Mouse (Mus musculus): ENCODE results near the gene Wscd1. TPM values are rescaled to one million over a fixed set of nuclear protein-coding genes. Genes with fewer than 3 reads are reported as not detected.

Gene Wscd1
- polyA plus RNA-seq (2014; fragmentation: Nextera tagmentation; extraction: Ambion mirVana): 62.7 and 67.1 TPM in 2 replicates

DNA sequence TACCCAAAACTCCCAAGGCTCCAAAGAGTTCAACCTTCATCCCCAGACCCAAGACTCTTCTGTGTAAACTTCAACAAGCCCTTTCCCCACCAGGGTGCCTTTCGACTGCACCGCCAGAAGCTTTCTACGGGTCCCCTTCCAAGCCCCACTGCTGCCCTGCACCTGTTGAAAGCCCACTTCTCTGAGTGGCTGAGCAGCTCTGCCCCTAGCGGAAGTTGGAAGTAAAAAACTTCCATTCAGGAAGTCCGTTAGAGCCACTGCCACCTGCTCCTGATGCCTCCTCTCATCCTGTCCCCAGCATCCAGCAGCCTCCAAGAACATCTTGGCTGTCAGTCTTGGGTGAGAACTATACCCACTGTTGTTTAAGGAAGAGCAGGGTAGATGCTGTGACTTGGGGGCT lies at the start of gene Wscd1:
Wscd1 (plus strand) TSS at position 250 of the 400 bp plus-strand sequence.
- ATAC-seq (ENCODE audit: low FRiP score, low TSS enrichment): no peak
- under 1% methylated on average over 5 of the region's 5 CpGs for WGBS
- peaks cover 34% of the 10 kb centered on the region for H3K4me1 ChIP-seq (ENCODE audit: control insufficient read depth, insufficient read depth, low read length)

GRCm38 (mm10) chr11:71728066-71728465 lies 21.7 kb upstream of the Wscd1 start:
- H3K4me1 ChIP-seq (ENCODE audit: control insufficient read depth, insufficient read depth, low read length): no peaks in the 10 kb centered on the region
- no peaks in the 10 kb centered on the region for H3K27me3 ChIP-seq (ENCODE audit: control insufficient read depth, insufficient read depth, low read length)
- H3K9ac ChIP-seq (replicated peaks; ENCODE audit: low read length): no peak overlapping the region
- no peaks in the 10 kb centered on the region for H3K9me3 ChIP-seq (ENCODE audit: control insufficient read depth, low read length)
- H3K4me3 ChIP-seq (replicated peaks; ENCODE audit: low read depth, low read length): no peak overlapping the region
- no peak overlapping the region for H3K4me2 ChIP-seq (ENCODE audit: low read length)
- no peak overlapping the region for H3K27ac ChIP-seq (replicated peaks; ENCODE audit: low read depth, low read length)
- 88% methylated on average over 3 of the region's 3 CpGs for WGBS
- no peak for ATAC-seq (ENCODE audit: low FRiP score, low TSS enrichment)
- H3K36me3 ChIP-seq (ENCODE audit: control insufficient read depth, insufficient read depth, low read length): no peaks in the 10 kb centered on the region
- DNase-seq: no peak

More for the DNA sequence above, at the start of gene Wscd1:
- H3K36me3 ChIP-seq (ENCODE audit: control insufficient read depth, insufficient read depth, low read length): no peaks in the 10 kb centered on the region
- no peaks in the 10 kb centered on the region for H3K9me3 ChIP-seq (ENCODE audit: control insufficient read depth, low read length)
- peak; percentile 84 for DNase-seq
- no peaks in the 10 kb centered on the region for H3K27me3 ChIP-seq (ENCODE audit: control insufficient read depth, insufficient read depth, low read length)
- H3K4me3 ChIP-seq (replicated peaks; ENCODE audit: low read depth, low read length): peak within 1 kb of the TSS; percentile 93
- peak within 1 kb of the TSS; percentile 85 for H3K27ac ChIP-seq (replicated peaks; ENCODE audit: low read depth, low read length)
- peak within 1 kb of the TSS; percentile 84 for H3K9ac ChIP-seq (replicated peaks; ENCODE audit: low read length)
- peak within 1 kb of the TSS; percentile 78 for H3K4me2 ChIP-seq (ENCODE audit: low read length)

DNA sequence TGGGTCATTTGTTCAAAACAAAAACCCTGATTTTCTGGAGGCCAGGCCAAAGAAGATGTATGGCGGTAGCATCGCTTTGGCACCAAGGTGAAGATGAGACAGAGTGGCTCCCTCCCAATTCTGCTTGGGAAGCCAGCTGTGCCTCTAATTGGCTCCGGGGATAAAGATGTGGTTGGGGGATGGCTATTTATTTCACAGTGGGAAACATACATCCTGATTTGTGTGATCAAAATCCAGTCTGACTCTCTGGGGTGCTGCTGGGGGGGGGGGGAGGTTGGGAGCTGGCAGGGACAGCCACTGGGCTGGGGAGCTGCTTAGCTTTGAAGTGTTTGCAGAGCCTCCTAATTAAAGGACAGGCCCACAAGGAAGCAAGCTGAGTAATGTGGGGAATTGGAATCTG lies 20.4 kb upstream of the Wscd1 start:
- Histone ChIP-seq H3K27ac (replicated peaks; ENCODE audit: low read depth, low read length) (no peak overlapping the region), H3K4me3 (replicated peaks; ENCODE audit: low read depth, low read length) (no peak overlapping the region), H3K9ac (replicated peaks; ENCODE audit: low read length) (no peak overlapping the region), H3K4me1 (ENCODE audit: control insufficient read depth, insufficient read depth, low read length) (no peaks in the 10 kb centered on the region), H3K9me3 (ENCODE audit: control insufficient read depth, low read length) (no peaks in the 10 kb centered on the region), H3K4me2 (ENCODE audit: low read length) (no peak overlapping the region), H3K27me3 (ENCODE audit: control insufficient read depth, insufficient read depth, low read length) (no peaks in the 10 kb centered on the region), H3K36me3 (ENCODE audit: control insufficient read depth, insufficient read depth, low read length) (no peaks in the 10 kb centered on the region)
- DNase-seq (peak; percentile 52), ATAC-seq (ENCODE audit: low FRiP score, low TSS enrichment) (peak; percentile 24; the same call in 1 of the 2 replicates)
- WGBS: 30% methylated on average over 3 of the region's 3 CpGs

- Histone ChIP-seq H3K4me3 (replicated peaks; ENCODE audit: low read depth, low read length) (no peak overlapping the region), H3K9me3 (ENCODE audit: control insufficient read depth, low read length) (no peaks in the 10 kb centered on the region), H3K27me3 (ENCODE audit: control insufficient read depth, insufficient read depth, low read length) (no peaks in the 10 kb centered on the region), H3K36me3 (ENCODE audit: control insufficient read depth, insufficient read depth, low read length) (no peaks in the 10 kb centered on the region), H3K9ac (replicated peaks; ENCODE audit: low read length) (no peak overlapping the region), H3K27ac (replicated peaks; ENCODE audit: low read depth, low read length) (no peak overlapping the region), H3K4me1 (ENCODE audit: control insufficient read depth, insufficient read depth, low read length) (peaks cover 8% of the 10 kb centered on the region), H3K4me2 (ENCODE audit: low read length) (no peak overlapping the region)
- ATAC-seq (ENCODE audit: low FRiP score, low TSS enrichment) (no peak), DNase-seq (no peak)
- WGBS: 72% methylated on average over 4 of the region's 4 CpGs
Measured at GRCm38 (mm10) chr11:71733771-71734170, 15.9 kb upstream of the Wscd1 start.

- Histone ChIP-seq H3K9ac (replicated peaks; ENCODE audit: low read length) (no peak overlapping the region), H3K4me2 (ENCODE audit: low read length) (no peak overlapping the region), H3K4me3 (replicated peaks; ENCODE audit: low read depth, low read length) (no peak overlapping the region), H3K27me3 (ENCODE audit: control insufficient read depth, insufficient read depth, low read length) (no peaks in the 10 kb centered on the region), H3K27ac (replicated peaks; ENCODE audit: low read depth, low read length) (no peak overlapping the region), H3K36me3 (ENCODE audit: control insufficient read depth, insufficient read depth, low read length) (no peaks in the 10 kb centered on the region), H3K4me1 (ENCODE audit: control insufficient read depth, insufficient read depth, low read length) (peaks cover 13% of the 10 kb centered on the region), H3K9me3 (ENCODE audit: control insufficient read depth, low read length) (no peaks in the 10 kb centered on the region)
- 28% methylated on average over 5 of the region's 5 CpGs for WGBS
- DNase-seq: peak; percentile 67
- ATAC-seq (ENCODE audit: low FRiP score, low TSS enrichment): no peak
Measured at GRCm38 (mm10) chr11:71737106-71737505, 12.6 kb upstream of the Wscd1 start.

DNA sequence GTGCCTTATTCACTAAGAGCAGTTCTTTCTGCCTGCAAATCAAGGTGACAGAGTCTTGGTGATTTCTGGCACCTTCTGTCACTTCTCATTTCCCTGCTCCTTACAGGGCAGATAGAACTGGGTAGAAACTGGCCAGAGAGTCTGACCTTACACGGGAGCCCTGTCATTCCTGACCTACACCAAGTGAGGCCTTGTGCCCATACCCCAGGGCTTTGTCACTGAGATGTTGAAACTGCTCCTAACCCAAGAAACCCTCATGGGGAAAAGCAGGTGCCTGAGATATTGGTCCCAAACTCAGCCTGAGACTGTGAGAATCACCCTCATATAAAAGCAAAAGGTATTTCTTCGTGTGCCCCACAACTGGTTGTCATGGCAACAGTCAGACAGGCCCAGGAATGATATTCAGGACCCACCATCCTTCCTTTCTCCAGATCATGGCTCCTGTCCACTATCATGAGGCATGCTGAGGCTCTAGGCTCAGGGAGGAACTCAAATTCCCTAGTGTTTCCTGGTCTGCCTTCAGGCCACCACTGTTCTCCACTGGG lies 11.1 kb upstream of the Wscd1 start:
- H3K9ac ChIP-seq (replicated peaks; ENCODE audit: low read length): no peak overlapping the region
- DNase-seq (peak; percentile 68), ATAC-seq (ENCODE audit: low FRiP score, low TSS enrichment) (no peak)
- H3K4me1 ChIP-seq (ENCODE audit: control insufficient read depth, insufficient read depth, low read length): peaks cover 13% of the 10 kb centered on the region
- no peak overlapping the region for H3K4me3 ChIP-seq (replicated peaks; ENCODE audit: low read depth, low read length)
- H3K27ac ChIP-seq (replicated peaks; ENCODE audit: low read depth, low read length): no peak overlapping the region
- H3K27me3 ChIP-seq (ENCODE audit: control insufficient read depth, insufficient read depth, low read length): no peaks in the 10 kb centered on the region
- no peaks in the 10 kb centered on the region for H3K9me3 ChIP-seq (ENCODE audit: control insufficient read depth, low read length)
- no peaks in the 10 kb centered on the region for H3K36me3 ChIP-seq (ENCODE audit: control insufficient read depth, insufficient read depth, low read length)
- 32% methylated on average over 2 of the region's 2 CpGs for WGBS
- no peak overlapping the region for H3K4me2 ChIP-seq (ENCODE audit: low read length)

DNA sequence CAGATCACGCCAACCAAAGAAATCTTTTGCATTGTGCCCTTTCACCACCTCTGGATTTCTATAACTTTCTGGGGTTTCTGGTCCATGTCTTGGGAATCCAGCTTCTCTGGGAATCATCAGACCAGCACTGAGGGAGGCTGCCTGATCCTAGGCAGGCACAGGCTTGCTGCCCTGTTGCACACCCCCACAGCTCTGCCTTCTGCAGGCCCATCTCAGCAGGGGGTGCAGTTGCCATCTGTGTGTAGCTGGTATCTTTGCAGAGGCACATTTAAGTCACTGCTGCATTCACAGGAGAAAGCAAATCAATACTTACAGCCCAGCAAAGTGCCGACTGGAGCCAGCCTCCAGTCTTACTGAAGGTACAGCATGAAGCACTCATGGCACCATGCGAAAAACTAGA lies 3.8 kb upstream of the Wscd1 start:
- no peak for DNase-seq
- Histone ChIP-seq H3K27ac (replicated peaks; ENCODE audit: low read depth, low read length) (no peak overlapping the region), H3K9me3 (ENCODE audit: control insufficient read depth, low read length) (no peaks in the 10 kb centered on the region), H3K27me3 (ENCODE audit: control insufficient read depth, insufficient read depth, low read length) (no peaks in the 10 kb centered on the region), H3K36me3 (ENCODE audit: control insufficient read depth, insufficient read depth, low read length) (no peaks in the 10 kb centered on the region), H3K4me3 (replicated peaks; ENCODE audit: low read depth, low read length) (no peak overlapping the region), H3K4me2 (ENCODE audit: low read length) (no peak overlapping the region), H3K9ac (replicated peaks; ENCODE audit: low read length) (no peak overlapping the region), H3K4me1 (ENCODE audit: control insufficient read depth, insufficient read depth, low read length) (peaks cover 8% of the 10 kb centered on the region)
- ATAC-seq (ENCODE audit: low FRiP score, low TSS enrichment): no peak
- 87% methylated on average over 3 of the region's 3 CpGs for WGBS

DNA sequence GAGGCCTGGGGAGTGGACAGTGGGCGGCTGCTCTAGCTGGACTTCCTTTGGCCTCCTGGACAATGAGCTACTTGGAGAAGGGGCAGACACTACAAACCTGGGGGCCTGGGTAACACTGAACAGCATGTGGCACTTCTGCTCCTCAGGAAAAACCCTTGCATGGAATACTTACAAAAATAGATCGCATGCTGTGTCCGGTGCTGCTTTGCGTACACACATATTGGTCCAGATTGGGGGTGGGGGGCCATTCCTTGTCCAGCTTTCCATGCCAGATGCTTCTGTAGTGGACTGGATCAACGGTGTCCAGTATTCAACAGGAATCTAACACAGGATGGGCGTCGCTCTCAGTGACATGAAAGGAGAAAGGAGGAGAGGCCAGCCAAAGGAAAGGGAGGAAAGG lies 2.0 kb upstream of the Wscd1 start:
- no peaks in the 10 kb centered on the region for H3K9me3 ChIP-seq (ENCODE audit: control insufficient read depth, low read length)
- no peaks in the 10 kb centered on the region for H3K27me3 ChIP-seq (ENCODE audit: control insufficient read depth, insufficient read depth, low read length)
- WGBS: 69% methylated on average over 7 of the region's 7 CpGs
- H3K27ac ChIP-seq (replicated peaks; ENCODE audit: low read depth, low read length): no peak overlapping the region
- no peak overlapping the region for H3K4me2 ChIP-seq (ENCODE audit: low read length)
- no peak for ATAC-seq (ENCODE audit: low FRiP score, low TSS enrichment)
- H3K9ac ChIP-seq (replicated peaks; ENCODE audit: low read length): no peak overlapping the region
- H3K36me3 ChIP-seq (ENCODE audit: control insufficient read depth, insufficient read depth, low read length): no peaks in the 10 kb centered on the region
- peaks cover 15% of the 10 kb centered on the region for H3K4me1 ChIP-seq (ENCODE audit: control insufficient read depth, insufficient read depth, low read length)
- no peak overlapping the region for H3K4me3 ChIP-seq (replicated peaks; ENCODE audit: low read depth, low read length)
- no peak for DNase-seq

GRCm38 (mm10) chr11:71750534-71751173 lies 934 bp downstream of the Wscd1 start:
- DNase-seq (peak; percentile 92), ATAC-seq (ENCODE audit: low FRiP score, low TSS enrichment) (peak; percentile 92)
- H3K4me2 ChIP-seq (ENCODE audit: low read length): peak overlapping the region; percentile 78
- H3K27me3 ChIP-seq (ENCODE audit: control insufficient read depth, insufficient read depth, low read length): no peaks in the 10 kb centered on the region
- H3K27ac ChIP-seq (replicated peaks; ENCODE audit: low read depth, low read length): peak overlapping the region; percentile 85
- H3K4me1 ChIP-seq (ENCODE audit: control insufficient read depth, insufficient read depth, low read length): peaks cover 42% of the 10 kb centered on the region
- no peaks in the 10 kb centered on the region for H3K36me3 ChIP-seq (ENCODE audit: control insufficient read depth, insufficient read depth, low read length)
- peak overlapping the region; percentile 93 for H3K4me3 ChIP-seq (replicated peaks; ENCODE audit: low read depth, low read length)
- H3K9ac ChIP-seq (replicated peaks; ENCODE audit: low read length): peak overlapping the region; percentile 84
- 1% methylated on average over 53 of the region's 60 CpGs for WGBS
- H3K9me3 ChIP-seq (ENCODE audit: control insufficient read depth, low read length): no peaks in the 10 kb centered on the region
